Mouse (Mus musculus) cerebellum, adult (tissue): Measurements from ENCODE around the gene Dock1.

Experiments used
- ATAC-seq: cut with Nextera tagmentation; 2 replicates; pipeline ENCODE4 v1.9.2; 2017; ENCODE audit warnings: mild to moderate bottlenecking, moderate library complexity, mixed read lengths; ENCODE audit not compliant: insufficient number of reproducible peaks, low FRiP score, low TSS enrichment

The Dock1 gene

DNA sequence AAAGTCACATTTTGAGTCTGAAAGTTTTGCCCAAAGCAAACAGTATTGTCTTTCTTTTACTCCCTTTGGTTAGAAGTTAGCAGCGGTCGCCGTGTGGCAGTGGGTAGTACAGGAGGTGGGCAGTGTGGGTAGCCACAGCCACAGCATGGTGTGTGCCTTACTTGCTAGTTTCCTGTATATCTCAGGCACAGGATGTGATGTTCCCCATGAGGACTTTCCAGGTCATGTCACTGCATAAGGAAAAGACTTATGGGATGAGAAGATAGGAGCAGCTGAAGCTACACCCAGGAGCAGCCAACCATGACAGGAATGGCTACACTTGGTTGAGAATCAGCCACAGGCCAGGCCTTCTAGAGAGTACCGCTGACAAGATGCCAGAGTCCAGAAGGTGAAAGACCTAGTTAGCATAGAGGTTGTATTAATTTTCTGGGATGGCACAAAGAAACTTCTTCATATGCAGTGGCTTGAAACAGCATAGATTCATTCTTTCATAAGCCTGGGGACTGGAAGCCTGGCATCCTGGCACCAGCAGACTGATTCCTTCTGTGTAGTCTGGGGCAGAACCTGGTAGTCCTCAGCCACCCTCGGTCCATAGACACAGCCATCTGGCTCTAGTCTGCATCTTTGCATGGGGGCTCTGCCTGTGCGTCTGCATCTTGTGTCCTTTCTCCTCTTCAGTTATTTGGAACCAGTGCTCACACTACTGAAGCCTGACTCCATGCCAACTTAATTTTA, 139.0 kb downstream of the Dock1 start:
- no peak for ATAC-seq

- ATAC-seq = no peak
Measured at GRCm38 (mm10) chr7:134818471-134818870, 148.0 kb downstream of the Dock1 start.

- ATAC-seq = no peak
Measured at GRCm38 (mm10) chr7:134821264-134821663, 150.8 kb downstream of the Dock1 start.

- ATAC-seq = no peak
Measured at GRCm38 (mm10) chr7:134822006-134822405, 151.6 kb downstream of the Dock1 start.

GRCm38 (mm10) chr7:134823891-134824290, 153.4 kb downstream of the Dock1 start:
- no peak for ATAC-seq

- no peak for ATAC-seq
Measured at GRCm38 (mm10) chr7:134840066-134840465, 169.6 kb downstream of the Dock1 start.

- ATAC-seq = no peak
Measured at GRCm38 (mm10) chr7:134842751-134843150, 172.3 kb downstream of the Dock1 start.

DNA sequence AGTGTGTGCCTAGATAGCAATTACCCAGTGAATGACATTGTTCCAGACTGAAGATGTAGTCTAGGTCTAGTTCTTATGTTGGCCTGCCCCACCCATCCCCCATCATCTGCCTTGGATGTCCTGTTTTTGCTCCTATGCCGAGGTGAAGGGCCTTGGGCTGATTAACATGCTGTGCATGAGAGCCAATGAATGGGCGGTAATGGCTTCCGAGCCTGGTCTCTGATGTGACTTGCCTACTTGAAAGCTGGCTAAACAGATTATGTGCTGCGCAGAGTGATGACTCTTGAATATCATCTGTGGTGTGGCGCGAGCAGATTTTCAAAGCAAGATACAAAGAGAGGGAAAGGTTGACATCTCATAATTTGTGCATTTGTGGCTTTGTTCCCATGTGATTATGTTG, 191.5 kb downstream of the Dock1 start:
- no peak for ATAC-seq

DNA sequence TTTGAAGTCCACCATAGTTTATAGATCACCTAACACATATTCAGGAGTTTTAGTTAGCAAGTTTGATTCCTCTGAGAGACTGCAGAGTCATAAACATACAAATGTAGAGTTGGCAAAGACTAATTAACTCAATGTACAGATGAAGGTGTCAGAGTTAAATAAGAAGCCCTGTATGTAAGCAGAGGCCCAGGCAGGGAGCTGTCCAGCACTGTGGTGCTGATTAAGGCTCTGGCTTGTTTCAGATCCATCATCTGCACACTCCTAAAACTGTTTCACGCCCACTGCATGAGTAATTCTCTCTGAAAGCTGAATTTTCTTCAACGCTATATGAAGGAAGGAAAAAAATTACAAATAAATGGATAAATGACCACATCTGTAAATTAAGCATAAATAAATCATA, 193.7 kb downstream of the Dock1 start:
- ATAC-seq = no peak

- ATAC-seq = no peak
Measured at GRCm38 (mm10) chr7:134872511-134872910, 202.1 kb downstream of the Dock1 start.

- no peak for ATAC-seq
Measured at GRCm38 (mm10) chr7:134872981-134873380, 202.5 kb downstream of the Dock1 start.

DNA sequence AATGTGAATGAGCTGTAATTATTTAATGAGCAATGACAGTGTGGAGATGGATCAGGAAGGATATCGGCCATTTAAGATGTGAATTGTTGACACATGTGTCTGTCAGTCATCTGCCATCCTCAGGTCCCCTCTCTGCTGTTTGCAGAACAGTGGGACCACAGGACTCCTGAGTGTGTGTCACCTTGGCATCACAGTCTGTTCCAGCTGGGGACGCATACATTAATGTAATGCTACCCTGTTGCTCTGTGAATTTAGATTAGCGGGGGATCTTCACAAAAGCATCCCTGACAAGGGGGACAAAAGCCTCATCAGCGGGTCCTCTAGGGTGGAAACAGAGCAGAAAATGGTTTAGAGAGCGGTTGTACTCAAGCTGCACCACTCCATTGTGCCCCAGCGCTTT, 208.5 kb downstream of the Dock1 start:
- ATAC-seq = no peak

DNA sequence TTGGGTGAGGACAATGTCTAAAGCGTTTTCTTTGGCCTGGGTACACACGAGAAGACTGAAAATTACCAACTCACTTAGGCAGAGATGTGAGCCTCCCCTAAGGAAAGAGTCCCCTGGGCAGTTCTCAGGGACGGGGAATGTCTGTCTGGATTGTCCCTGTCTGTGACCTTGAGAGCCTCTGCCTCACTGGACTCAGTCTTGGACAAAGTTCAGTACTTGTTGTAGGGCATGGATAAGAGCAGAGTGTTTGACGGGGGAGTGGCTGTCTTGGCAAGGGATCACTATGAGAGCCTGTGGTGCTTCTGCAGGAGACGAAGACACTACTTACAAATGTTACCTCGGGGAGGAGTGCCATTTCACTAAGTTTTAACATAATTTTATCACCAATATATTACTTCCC, 210.0 kb downstream of the Dock1 start:
- no peak for ATAC-seq

DNA sequence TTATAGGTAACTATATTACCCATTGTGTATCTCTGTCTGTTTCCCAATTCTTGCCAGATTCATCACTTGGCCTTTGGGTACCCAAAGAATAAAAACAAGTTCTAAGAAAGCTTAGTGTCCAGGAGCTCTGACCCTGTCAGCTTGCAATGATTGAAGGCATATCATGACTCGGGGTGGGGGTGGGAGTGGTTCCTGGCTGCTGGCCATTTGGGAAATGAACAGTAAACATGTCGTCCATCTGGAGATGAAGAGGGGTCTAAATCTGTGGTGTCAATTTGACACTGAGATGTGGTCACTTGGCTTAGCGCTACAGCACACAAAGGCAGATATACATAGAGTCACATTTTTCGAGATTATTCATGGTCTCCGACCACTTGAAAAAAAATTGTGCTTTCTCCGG, 213.1 kb downstream of the Dock1 start:
- ATAC-seq = no peak

GRCm38 (mm10) chr7:134892449-134892871, 222.0 kb downstream of the Dock1 start:
- ATAC-seq = no peak

DNA sequence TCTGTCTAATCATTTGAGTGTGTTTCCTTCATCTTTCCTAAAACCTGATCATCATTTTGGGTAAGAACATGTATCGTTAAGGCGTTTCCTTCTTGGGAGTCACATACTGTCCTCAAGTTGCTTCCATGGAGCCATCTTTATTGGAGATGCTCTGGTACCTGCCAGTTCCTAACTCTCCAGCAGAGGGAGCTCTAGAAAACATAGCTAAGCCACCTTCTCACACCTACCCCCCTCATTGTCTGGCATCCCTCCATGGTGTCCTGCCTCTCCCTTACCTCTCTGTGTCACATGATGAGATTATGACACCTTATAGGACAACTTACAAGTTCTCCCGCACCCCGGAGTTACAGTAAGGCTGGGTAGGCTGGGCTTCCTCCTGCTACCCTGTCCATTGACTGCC, 222.5 kb downstream of the Dock1 start:
- ATAC-seq = no peak

- no peak for ATAC-seq
Measured at GRCm38 (mm10) chr7:134894604-134895003, 224.2 kb downstream of the Dock1 start.

GRCm38 (mm10) chr7:134899462-134899861, 229.0 kb downstream of the Dock1 start:
- ATAC-seq = no peak

- ATAC-seq = no peak
Measured at GRCm38 (mm10) chr7:134901992-134902391, 231.5 kb downstream of the Dock1 start.

DNA sequence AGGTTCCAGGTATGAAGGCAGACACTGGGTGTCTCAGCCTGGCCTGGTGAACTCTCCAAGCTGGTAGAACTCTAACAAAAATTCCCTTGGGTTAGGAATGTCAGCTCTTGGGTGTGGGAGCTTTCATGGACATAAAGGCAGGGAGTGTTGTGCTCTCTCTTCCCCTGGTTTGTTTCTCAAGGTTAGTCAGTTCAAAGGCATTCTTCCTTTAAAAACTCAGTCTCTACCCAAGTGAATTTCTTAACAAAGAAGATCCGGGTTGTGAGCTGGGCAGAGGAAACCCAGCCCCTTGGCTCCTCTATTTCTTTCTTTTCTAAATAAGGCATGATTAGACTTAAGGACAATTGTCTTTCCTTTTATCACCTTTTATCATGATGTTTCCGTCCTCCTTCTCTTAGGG, 261.4 kb downstream of the Dock1 start:
- no peak for ATAC-seq

- ATAC-seq = no peak
Measured at GRCm38 (mm10) chr7:134937471-134937926, 267.0 kb downstream of the Dock1 start.

- ATAC-seq = 0 out of 2 replicates have a peak, but pooled peaks have one; percentile 36
Measured at GRCm38 (mm10) chr7:134937927-134938609, 267.6 kb downstream of the Dock1 start, which contains the start of gene Fam196a. Fam196a (minus strand) TSS chr7:134938430.
